Mouse (Mus musculus) forebrain, embryonic 11.5 days (tissue): ENCODE measurements around the gene Tyrobp. TPM values are rescaled to one million over a fixed set of nuclear protein-coding genes. Genes with fewer than 3 reads are reported as not detected.

ENCODE experiments used
- ATAC-seq: fragments of 200-750 bp; cut with Nextera tagmentation; replicated peaks from 2 replicates; pipeline ENCODE4 v1.8.0; 2017; ENCODE audit warnings: moderate TSS enrichment; ENCODE audit not compliant: low FRiP score
- DNase-seq: peaks from one replicate; pipeline ENCODE4 v3.0.0-alpha.2; 2017; ENCODE audit warnings: low spot score
- H3K27ac ChIP-seq: fragments of 300-500 bp; sonication (generic); 2 replicates; pipeline ENCODE4 v1.5.1; 2014; ENCODE audit warnings: low read depth, low read length
- H3K27me3 ChIP-seq: fragments of 300-500 bp; sonication (generic); 2 replicates; pipeline ENCODE4 v1.6.1; 2014; ENCODE audit warnings: mild to moderate bottlenecking, low read length, mixed read lengths; ENCODE audit not compliant: control insufficient read depth, insufficient read depth
- H3K36me3 ChIP-seq: fragments of 300-500 bp; sonication (generic); 2 replicates; pipeline ENCODE4 v1.6.1; 2014; ENCODE audit warnings: mild to moderate bottlenecking, low read length, moderate library complexity, mixed read lengths; ENCODE audit not compliant: control insufficient read depth, insufficient read depth
- H3K4me1 ChIP-seq: fragments of 300-500 bp; sonication (generic); replicated peaks from 2 replicates; pipeline ENCODE4 v1.6.1; 2014; ENCODE audit warnings: low read length, mixed read lengths; ENCODE audit not compliant: control insufficient read depth, insufficient read depth
- H3K4me2 ChIP-seq: fragments of 300-500 bp; sonication (generic); 2 replicates; pipeline ENCODE4 v1.6.1; 2014; ENCODE audit warnings: low read depth, mild to moderate bottlenecking, low read length, moderate library complexity, mixed read lengths; ENCODE audit not compliant: severe bottlenecking
- H3K4me3 ChIP-seq: fragments of 300-500 bp; sonication (generic); 2 replicates; pipeline ENCODE4 v1.5.1; 2014; ENCODE audit warnings: low read depth, low read length
- H3K9ac ChIP-seq: fragments of 300-500 bp; sonication (generic); 2 replicates; pipeline ENCODE4 v1.6.1; 2014; ENCODE audit warnings: low read length
- H3K9me3 ChIP-seq: fragments of 300-500 bp; sonication (generic); 2 replicates; pipeline ENCODE4 v1.6.1; 2016; ENCODE audit warnings: low read length, mixed read lengths; ENCODE audit not compliant: control insufficient read depth
- WGBS: fragments of 180-500 bp; shearing (Covaris S2); extraction: QIAGEN DNeasy Blood & Tissue Kit; methylation state at CpG from one replicate; pipeline ENCODE4 v1.1.7; 2014; 5-methylcytosine and 5-hydroxymethylcytosine counted together
- polyA plus RNA-seq: library from polyadenylated mRNA; unstranded; fragments of >200 nt; fragmentation: Nextera tagmentation; extraction: Ambion mirVana; gene quantifications from 2 replicates; pipeline ENCODE4 v1.2.1, GENCODE M21; 2014

Tyrobp gene
- polyA plus RNA-seq, 1 experiment from 2014 or later: 9.6 TPM

- Histone ChIP-seq H3K4me2 (no peak overlapping the region), H3K27ac (no peak overlapping the region), H3K9ac (no peak overlapping the region), H3K4me3 (no peak overlapping the region), H3K9me3 (no peaks in the 10 kb centered on the region), H3K36me3 (no peaks in the 10 kb centered on the region), H3K27me3 (peaks cover 29% of the 10 kb centered on the region), H3K4me1 (0 out of 2 replicates have a peak, but pooled peaks cover 3% of the 10 kb centered on the region)
- ATAC-seq (no peak), DNase-seq (no peak)
- 70% methylated on average over 7 of the region's 7 CpGs for WGBS
These were observed 36.7 kb downstream of the Tyrobp start for GRCm38 (mm10) chr7:30450241-30450640.

- ATAC-seq (no peak), DNase-seq (no peak)
- Histone ChIP-seq H3K4me3 (no peak overlapping the region), H3K36me3 (no peaks in the 10 kb centered on the region), H3K27ac (no peak overlapping the region), H3K4me1 (peaks cover 14% of the 10 kb centered on the region), H3K27me3 (peaks cover 59% of the 10 kb centered on the region), H3K4me2 (no peak overlapping the region), H3K9ac (no peak overlapping the region), H3K9me3 (no peaks in the 10 kb centered on the region)
- WGBS: 15% methylated on average over 25 of the region's 25 CpGs
These were observed 39.8 kb downstream of the Tyrobp start for GRCm38 (mm10) chr7:30453327-30453726.

- Histone ChIP-seq H3K4me1 (peaks cover 14% of the 10 kb centered on the region), H3K27ac (no peak overlapping the region), H3K36me3 (no peaks in the 10 kb centered on the region), H3K9ac (no peak overlapping the region), H3K4me3 (no peak overlapping the region), H3K9me3 (no peaks in the 10 kb centered on the region), H3K4me2 (no peak overlapping the region), H3K27me3 (peaks cover 63% of the 10 kb centered on the region)
- ATAC-seq: no peak
- DNase-seq: no peak
- WGBS: 2% methylated on average over 25 of the region's 25 CpGs
These were observed 40.2 kb downstream of the Tyrobp start for GRCm38 (mm10) chr7:30453766-30454165.

- WGBS: 6% methylated on average over 6 of the region's 6 CpGs
- Histone ChIP-seq H3K4me1 (peaks cover 14% of the 10 kb centered on the region), H3K4me2 (no peak overlapping the region), H3K36me3 (no peaks in the 10 kb centered on the region), H3K9ac (no peak overlapping the region), H3K27me3 (peaks cover 67% of the 10 kb centered on the region), H3K4me3 (no peak overlapping the region), H3K9me3 (no peaks in the 10 kb centered on the region), H3K27ac (no peak overlapping the region)
- ATAC-seq: no peak
- DNase-seq: no peak
These were observed 40.7 kb downstream of the Tyrobp start for GRCm38 (mm10) chr7:30454259-30454658.

GRCm38 (mm10) chr7:30456487-30456886, 42.9 kb downstream of the Tyrobp start:
- ATAC-seq (no peak), DNase-seq (no peak)
- H3K9ac ChIP-seq: peak overlapping the region; percentile 27; the same call in 1 of the 2 replicates
- H3K4me2 ChIP-seq: peak overlapping the region; percentile 38
- H3K27ac ChIP-seq: no peak overlapping the region
- H3K27me3 ChIP-seq: peaks cover 84% of the 10 kb centered on the region
- H3K9me3 ChIP-seq: no peaks in the 10 kb centered on the region
- under 1% methylated on average over 9 of the region's 9 CpGs for WGBS
- no peaks in the 10 kb centered on the region for H3K36me3 ChIP-seq
- H3K4me1 ChIP-seq: peaks cover 14% of the 10 kb centered on the region
- H3K4me3 ChIP-seq: peak overlapping the region; percentile 23

GRCm38 (mm10) chr7:30456911-30457628, 43.5 kb downstream of the Tyrobp start:
- H3K4me1 ChIP-seq: peaks cover 14% of the 10 kb centered on the region

GRCm38 (mm10) chr7:30457629-30458330, 44.2 kb downstream of the Tyrobp start, which contains the start of the genes Kirrel2 and Nphs1:
Gene Kirrel2, minus strand, starts transcription at chr7:30457690.
Gene Nphs1, plus strand, starts transcription at chr7:30458315.
- Histone ChIP-seq H3K9ac (peak within 1 kb of the TSS; percentile 31; the same call in 1 of the 2 replicates), H3K36me3 (no peaks in the 10 kb centered on the region), H3K4me3 (peak within 1 kb of the TSS; percentile 23), H3K27me3 (peaks cover 85% of the 10 kb centered on the region), H3K4me1 (peaks cover 14% of the 10 kb centered on the region), H3K4me2 (peak within 1 kb of the TSS; percentile 38), H3K27ac (no peak within 1 kb of the TSS), H3K9me3 (no peaks in the 10 kb centered on the region)
- ATAC-seq (peak; percentile 69), DNase-seq (peak; percentile 74)
- 2% methylated on average over 16 of the region's 16 CpGs for WGBS

More at GRCm38 (mm10) chr7:30456911-30457628, 43.5 kb downstream of the Tyrobp start:
- DNase-seq: no peak
- H3K4me3 ChIP-seq: peak overlapping the region; percentile 23
- under 1% methylated on average over 31 of the region's 31 CpGs for WGBS
- peak overlapping the region; percentile 31; the same call in 1 of the 2 replicates for H3K9ac ChIP-seq
- no peaks in the 10 kb centered on the region for H3K9me3 ChIP-seq
- H3K36me3 ChIP-seq: no peaks in the 10 kb centered on the region
- 0 out of 2 replicates have a peak, but pooled peaks have one; percentile 6 for ATAC-seq
- H3K27ac ChIP-seq: no peak overlapping the region
- peak overlapping the region; percentile 38 for H3K4me2 ChIP-seq
- H3K27me3 ChIP-seq: peaks cover 87% of the 10 kb centered on the region

GRCm38 (mm10) chr7:30459484-30459883, 45.9 kb downstream of the Tyrobp start:
- no peak overlapping the region for H3K4me3 ChIP-seq
- H3K9me3 ChIP-seq: no peaks in the 10 kb centered on the region
- peaks cover 11% of the 10 kb centered on the region for H3K4me1 ChIP-seq
- DNase-seq (no peak), ATAC-seq (no peak)
- no peaks in the 10 kb centered on the region for H3K36me3 ChIP-seq
- no peak overlapping the region for H3K27ac ChIP-seq
- no peak overlapping the region for H3K4me2 ChIP-seq
- WGBS: 28% methylated on average over 6 of the region's 6 CpGs
- H3K27me3 ChIP-seq: peaks cover 78% of the 10 kb centered on the region
- no peak overlapping the region for H3K9ac ChIP-seq
